Mouse (Mus musculus) hindbrain, embryonic 15.5 days (tissue): ENCODE data around the gene Mcoln3. TPM values are rescaled to one million over a fixed set of nuclear protein-coding genes. Genes with fewer than 3 reads are reported as not detected.

Experiments used
- ATAC-seq: fragments of 200-750 bp; cut with Nextera tagmentation; 2 replicates; pipeline ENCODE4 v1.8.0; 2017; ENCODE audit warnings: low read depth, moderate number of reproducible peaks, moderate TSS enrichment; ENCODE audit not compliant: low FRiP score
- H3K27ac ChIP-seq: fragments of 300-500 bp; sonication (generic); replicated peaks from 2 replicates; pipeline ENCODE4 v1.5.1; 2015; ENCODE audit warnings: mild to moderate bottlenecking, inconsistent platforms
- H3K27me3 ChIP-seq: fragments of 300-500 bp; sonication (generic); 2 replicates; pipeline ENCODE4 v1.6.1; 2015; ENCODE audit warnings: control low read depth, inconsistent platforms
- H3K36me3 ChIP-seq: fragments of 300-500 bp; sonication (generic); 2 replicates; pipeline ENCODE4 v1.6.1; 2015; ENCODE audit warnings: control low read depth, inconsistent platforms
- H3K4me1 ChIP-seq: fragments of 300-500 bp; sonication (generic); replicated peaks from 2 replicates; pipeline ENCODE4 v1.6.1; 2015; ENCODE audit warnings: control low read depth, inconsistent platforms
- H3K4me2 ChIP-seq: fragments of 300-500 bp; sonication (generic); 2 replicates; pipeline ENCODE4 v1.6.1; 2015; ENCODE audit warnings: moderate library complexity, mild to moderate bottlenecking, inconsistent platforms
- H3K4me3 ChIP-seq: fragments of 300-500 bp; sonication (generic); 2 replicates; pipeline ENCODE4 v1.5.1; 2015; ENCODE audit warnings: mild to moderate bottlenecking, inconsistent platforms
- H3K9ac ChIP-seq: fragments of 300-500 bp; sonication (generic); 2 replicates; pipeline ENCODE4 v1.6.1; 2015; ENCODE audit warnings: inconsistent platforms
- H3K9me3 ChIP-seq: fragments of 300-500 bp; sonication (generic); 2 replicates; pipeline ENCODE4 v1.6.1; 2016; ENCODE audit warnings: control low read depth, inconsistent platforms
- WGBS: fragments of 180-500 bp; shearing (Covaris S2); methylation state at CpG from one replicate; pipeline ENCODE4 v1.1.7; 2015; 5-methylcytosine and 5-hydroxymethylcytosine counted together
- polyA plus RNA-seq: library from polyadenylated mRNA; unstranded; fragments of >200 nt; fragmentation: Nextera tagmentation; extraction: Ambion mirVana; gene quantifications from 2 replicates; pipeline ENCODE4 v1.2.1, GENCODE M21; 2015

Mcoln3 gene
- polyA plus RNA-seq, 1 experiment from 2014 or later: 0.22 TPM

- WGBS: 41% methylated on average over 2 of the region's 2 CpGs
- peaks cover 8% of the 10 kb centered on the region; the same call in 1 of the 2 replicates for H3K4me1 ChIP-seq
- H3K36me3 ChIP-seq: no peaks in the 10 kb centered on the region
- H3K4me2 ChIP-seq: no peak overlapping the region
- H3K9me3 ChIP-seq: no peaks in the 10 kb centered on the region
- H3K27me3 ChIP-seq: peaks cover 17% of the 10 kb centered on the region; the same call in 1 of the 2 replicates
- no peak overlapping the region for H3K27ac ChIP-seq
- no peak overlapping the region for H3K9ac ChIP-seq
- H3K4me3 ChIP-seq: no peak overlapping the region
- ATAC-seq: no peak
These were observed 63.1 kb downstream of the Mcoln3 start for GRCm38 (mm10) chr3:146180341-146180740.

- no peak overlapping the region for H3K27ac ChIP-seq
- H3K9ac ChIP-seq: no peak overlapping the region
- H3K36me3 ChIP-seq: no peaks in the 10 kb centered on the region
- peaks cover 10% of the 10 kb centered on the region; the same call in 1 of the 2 replicates for H3K4me1 ChIP-seq
- H3K27me3 ChIP-seq: peaks cover 17% of the 10 kb centered on the region; the same call in 1 of the 2 replicates
- 39% methylated on average over 3 of the region's 3 CpGs for WGBS
- H3K9me3 ChIP-seq: no peaks in the 10 kb centered on the region
- H3K4me2 ChIP-seq: no peak overlapping the region
- no peak for ATAC-seq
- H3K4me3 ChIP-seq: no peak overlapping the region
These were observed 63.7 kb downstream of the Mcoln3 start for GRCm38 (mm10) chr3:146180986-146181385.

GRCm38 (mm10) chr3:146184992-146185657 is 67.9 kb downstream of the Mcoln3 start:
- H3K27me3 ChIP-seq: peaks cover 17% of the 10 kb centered on the region; the same call in 1 of the 2 replicates
- peak; percentile 77 for ATAC-seq
- peaks cover 10% of the 10 kb centered on the region; the same call in 1 of the 2 replicates for H3K4me1 ChIP-seq
- no peak overlapping the region for H3K9ac ChIP-seq
- H3K36me3 ChIP-seq: no peaks in the 10 kb centered on the region
- no peak overlapping the region for H3K27ac ChIP-seq
- H3K4me3 ChIP-seq: no peak overlapping the region
- 0 out of 2 replicates have a peak, but pooled peaks cover 3% of the 10 kb centered on the region for H3K9me3 ChIP-seq
- 20% methylated on average over 13 of the region's 13 CpGs for WGBS
- 0 out of 2 replicates have a peak overlapping the region, but pooled peaks have one; percentile 11 for H3K4me2 ChIP-seq

- no peak overlapping the region for H3K4me3 ChIP-seq
- H3K27me3 ChIP-seq: peaks cover 17% of the 10 kb centered on the region; the same call in 1 of the 2 replicates
- H3K4me2 ChIP-seq: no peak overlapping the region
- H3K4me1 ChIP-seq: peaks cover 10% of the 10 kb centered on the region; the same call in 1 of the 2 replicates
- ATAC-seq: no peak
- H3K36me3 ChIP-seq: no peaks in the 10 kb centered on the region
- 72% methylated on average over 10 of the region's 10 CpGs for WGBS
- H3K9ac ChIP-seq: no peak overlapping the region
- 0 out of 2 replicates have a peak, but pooled peaks cover 3% of the 10 kb centered on the region for H3K9me3 ChIP-seq
- no peak overlapping the region for H3K27ac ChIP-seq
These were observed 68.8 kb downstream of the Mcoln3 start for GRCm38 (mm10) chr3:146186033-146186432.

- peaks cover 6% of the 10 kb centered on the region for H3K4me1 ChIP-seq
- no peaks in the 10 kb centered on the region for H3K36me3 ChIP-seq
- no peaks in the 10 kb centered on the region for H3K27me3 ChIP-seq
- H3K9me3 ChIP-seq: 0 out of 2 replicates have a peak, but pooled peaks cover 3% of the 10 kb centered on the region
- 64% methylated on average over 10 of the region's 10 CpGs for WGBS
- no peak overlapping the region for H3K9ac ChIP-seq
- no peak overlapping the region for H3K27ac ChIP-seq
- no peak overlapping the region for H3K4me2 ChIP-seq
- H3K4me3 ChIP-seq: no peak overlapping the region
- no peak for ATAC-seq
These were observed 72.7 kb downstream of the Mcoln3 start for GRCm38 (mm10) chr3:146189933-146190332.

Other genes starting within 250 kb of the Mcoln3 start
- gene Bcl10, start 194.6 kb upstream of the Mcoln3 start, polyA plus RNA-seq: 32.3 and 34.8 TPM in 2 replicates
- gene 2410004B18Rik, start 179.4 kb upstream of the Mcoln3 start, polyA plus RNA-seq: 81.0 and 84.4 TPM in 2 replicates
- 0.34 and 0.54 TPM in 2 replicates for gene Syde2, start 129.6 kb upstream of the Mcoln3 start, polyA plus RNA-seq
- gene Wdr63, start 9.3 kb upstream of the Mcoln3 start, polyA plus RNA-seq: 0.79 and 1.7 TPM in 2 replicates
- 0.27 and 0.28 TPM in 2 replicates for gene Mcoln2, start 32.4 kb downstream of the Mcoln3 start, polyA plus RNA-seq
- gene Lpar3, start 103.5 kb downstream of the Mcoln3 start, polyA plus RNA-seq: 0.49 TPM in 2 replicates